Mouse (Mus musculus): ENCODE results near the gene Atp5f1. TPM values are rescaled to one million over a fixed set of nuclear protein-coding genes. Genes with fewer than 3 reads are reported as not detected.
"Not testable (repeated sequence)": the region's sequence is repeated elsewhere in the genome, so short reads cannot be mapped to it uniquely, and the experiment has no call there.

Gene Atp5f1
- total RNA-seq (2021) = 100 to 1,000 TPM; 295 to 299 TPM
- long read RNA-seq, experiment 1, partial matches to known transcripts = 456 of 464 reads
- long read RNA-seq, experiment 1, other reads (novel, unspliced or antisense) = 8 of 464 reads
- long read RNA-seq, experiment 2, partial matches to known transcripts = 304 of 311 reads
- long read RNA-seq, experiment 2, other reads (novel, unspliced or antisense) = 7 of 311 reads

GRCm38 (mm10) chr3:105959999-105960398 is at the start of gene Atp5f1:
TSS of gene Atp5f1 (minus strand) at chr3:105960099.
- no peak for DNase-seq (ENCODE audit: low spot score in 2 of 2)
- intact Hi-C loops (cut with DNase I) = no loop called here

GRCm38 (mm10) chr3:106003360-106003759 is 43.5 kb upstream of the Atp5f1 start:
- DNase-seq (ENCODE audit: low spot score in 2 of 2); intact Hi-C loops (cut with DNase I): not testable (repeated sequence)

GRCm38 (mm10) chr3:106001416-106002370 is 41.8 kb upstream of the Atp5f1 start:
- intact Hi-C loops (cut with DNase I) = no loop called here

DNA sequence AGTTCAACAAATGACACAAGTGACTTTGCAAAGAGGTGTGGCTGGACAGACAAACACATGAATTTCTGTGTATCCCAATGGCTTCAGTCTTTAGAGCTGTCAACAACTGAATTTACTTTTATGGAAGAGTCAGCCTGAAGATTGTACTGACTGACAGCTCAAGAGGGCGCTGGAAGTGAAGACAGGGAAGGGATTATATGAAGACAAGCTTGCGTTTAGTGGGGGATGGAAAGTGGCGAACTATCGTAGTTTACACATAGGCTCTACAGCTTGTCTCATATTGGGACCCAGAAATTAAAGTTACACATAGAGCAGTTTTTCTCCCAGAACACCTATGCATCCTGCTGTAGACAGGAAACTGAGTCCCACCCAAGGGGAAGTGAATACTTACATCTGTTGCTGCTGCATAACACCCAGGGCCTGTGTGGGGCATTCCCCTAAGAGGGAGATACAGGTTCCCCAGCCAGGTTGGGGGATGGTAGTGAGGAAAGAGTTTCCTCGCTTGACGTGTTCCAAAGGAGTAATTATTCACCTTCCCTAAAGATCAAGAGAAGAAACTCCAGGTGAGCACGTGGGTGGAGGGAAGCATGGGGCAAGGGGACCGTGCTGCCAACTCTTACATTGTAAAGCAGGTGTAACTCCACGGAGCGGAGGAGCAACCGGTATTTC is 40.9 kb upstream of the Atp5f1 start:
- intact Hi-C loops (cut with DNase I) = no loop called here
- no peak for DNase-seq (ENCODE audit: low spot score in 2 of 2)

More at GRCm38 (mm10) chr3:106001416-106002370, 41.8 kb upstream of the Atp5f1 start:
- peak; percentile 30 to 50 for DNase-seq (ENCODE audit: low spot score in 2 of 2)

DNA sequence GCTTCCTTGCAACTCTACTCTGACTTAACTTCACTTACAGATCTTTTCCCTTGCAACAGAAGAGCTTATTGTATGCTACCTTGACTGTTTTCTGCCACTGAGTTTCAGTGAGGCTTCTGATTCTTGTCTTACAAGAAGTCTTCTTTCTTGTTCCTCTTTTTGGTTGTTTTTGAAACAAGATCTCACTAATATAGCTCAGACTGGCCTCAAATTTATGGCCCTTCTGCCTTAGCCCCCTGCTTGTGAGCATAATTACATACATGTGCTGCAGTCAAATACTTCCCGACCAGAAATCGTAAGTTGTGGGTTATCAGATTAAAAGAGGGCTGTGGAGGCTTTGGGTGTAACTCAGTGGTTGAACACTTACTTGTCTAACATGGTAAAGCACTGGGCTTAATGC is 34.8 kb upstream of the Atp5f1 start:
- intact Hi-C loops (cut with DNase I) = no loop called here
- DNase-seq (ENCODE audit: low spot score in 2 of 2) = no peak

GRCm38 (mm10) chr3:105991653-105992283 is 31.9 kb upstream of the Atp5f1 start:
- peak; percentile 67 to 72 for DNase-seq (ENCODE audit: low spot score in 2 of 2)
- intact Hi-C loops (cut with DNase I) = loop anchor here (2.0 kb wide), 1 partner anchor 457 kb away; no protein-coding TSS in a partner anchor

DNA sequence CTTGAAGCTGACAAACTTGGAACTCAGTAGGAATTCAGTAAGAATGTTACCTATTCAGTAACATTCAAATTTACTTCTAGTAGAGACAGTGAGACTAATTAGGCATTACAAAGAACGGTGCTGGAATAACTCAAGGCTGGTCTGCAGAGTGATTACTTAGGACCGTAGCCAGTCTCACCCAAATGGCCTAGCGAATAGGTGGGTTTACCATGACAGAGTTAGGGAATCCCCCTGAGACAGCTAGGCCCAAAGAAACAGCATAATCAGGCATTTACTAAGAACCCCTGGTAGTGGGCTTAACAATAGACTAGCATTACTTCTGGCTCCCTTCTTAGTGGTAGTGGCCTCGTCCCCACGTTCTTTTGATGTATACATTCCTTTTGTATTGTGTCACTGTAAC is 29.7 kb upstream of the Atp5f1 start:
- intact Hi-C loops (cut with DNase I) = loop anchor here (2.0 kb wide), 1 partner anchor 459 kb away; no protein-coding TSS in a partner anchor
- DNase-seq (ENCODE audit: low spot score in 2 of 2) = not testable (repeated sequence)

GRCm38 (mm10) chr3:105974174-105974573 is 14.3 kb upstream of the Atp5f1 start:
- intact Hi-C loops (cut with DNase I) = no loop called here
- DNase-seq (ENCODE audit: low spot score in 2 of 2) = no peak

GRCm38 (mm10) chr3:105973411-105973810 is 13.5 kb upstream of the Atp5f1 start, which contains the start of gene Ovgp1:
TSS of gene Ovgp1 (plus strand) at chr3:105973711.
- intact Hi-C loops (cut with DNase I) = no loop called here
- DNase-seq (ENCODE audit: low spot score in 2 of 2) = no peak

DNA sequence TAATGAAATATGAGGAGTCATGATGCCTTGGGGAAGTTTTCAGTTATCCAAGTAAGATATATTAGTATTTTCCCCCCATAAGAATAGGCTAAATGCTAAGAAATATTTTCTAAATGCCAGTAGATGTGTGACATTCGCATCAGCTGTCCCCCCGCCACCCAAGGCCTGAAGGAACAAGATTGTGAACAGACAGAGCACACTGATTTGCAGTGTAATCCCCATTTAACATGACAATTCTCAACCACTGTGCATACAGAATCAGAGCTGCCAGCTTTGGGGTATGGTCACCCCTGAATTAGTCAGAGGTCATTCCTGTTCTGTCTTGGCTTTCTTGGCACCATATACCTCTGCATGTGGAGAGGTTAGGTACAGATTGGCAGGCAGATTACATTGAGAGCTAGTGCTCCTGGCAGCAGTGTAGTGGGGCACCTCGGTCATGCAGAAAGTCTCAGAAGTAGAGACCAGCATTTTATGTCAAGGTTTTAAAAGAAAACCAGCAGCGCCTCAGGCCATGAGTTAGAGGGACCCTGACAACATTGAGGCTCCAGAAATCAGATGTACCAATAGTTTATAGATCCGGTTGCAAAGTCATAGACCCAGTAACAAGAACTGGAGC is 12.0 kb upstream of the Atp5f1 start:
- no peak for DNase-seq (ENCODE audit: low spot score in 2 of 2)
- intact Hi-C loops (cut with DNase I) = no loop called here

DNA sequence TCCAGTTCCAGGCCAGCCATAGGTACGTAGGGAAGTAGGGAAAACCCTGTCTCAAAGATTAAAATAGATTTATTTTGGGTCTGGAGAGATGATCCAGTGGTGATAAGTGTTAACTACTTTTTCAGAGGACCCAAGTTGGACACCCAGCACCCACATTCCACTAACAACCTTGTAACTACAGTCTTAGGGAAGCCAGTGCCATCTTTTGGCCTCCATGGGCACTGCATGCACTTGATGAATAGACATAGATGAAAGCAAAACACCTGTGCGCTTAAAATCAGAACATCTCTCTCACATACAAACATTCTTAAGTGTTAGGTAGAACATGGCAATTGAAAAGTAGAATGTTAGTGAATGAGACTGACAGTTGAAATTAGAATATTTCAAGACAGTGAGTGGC is 801 bp upstream of the Atp5f1 start:
- peak in 1 of 2 experiments; percentile 31 for DNase-seq (ENCODE audit: low spot score in 2 of 2)
- intact Hi-C loops (cut with DNase I) = no loop called here

GRCm38 (mm10) chr3:105959585-105959984 is 314 bp downstream of the Atp5f1 start:
- peak in 1 of 2 experiments; percentile 52 for DNase-seq (ENCODE audit: low spot score in 2 of 2)
- intact Hi-C loops (cut with DNase I) = no loop called here

DNA sequence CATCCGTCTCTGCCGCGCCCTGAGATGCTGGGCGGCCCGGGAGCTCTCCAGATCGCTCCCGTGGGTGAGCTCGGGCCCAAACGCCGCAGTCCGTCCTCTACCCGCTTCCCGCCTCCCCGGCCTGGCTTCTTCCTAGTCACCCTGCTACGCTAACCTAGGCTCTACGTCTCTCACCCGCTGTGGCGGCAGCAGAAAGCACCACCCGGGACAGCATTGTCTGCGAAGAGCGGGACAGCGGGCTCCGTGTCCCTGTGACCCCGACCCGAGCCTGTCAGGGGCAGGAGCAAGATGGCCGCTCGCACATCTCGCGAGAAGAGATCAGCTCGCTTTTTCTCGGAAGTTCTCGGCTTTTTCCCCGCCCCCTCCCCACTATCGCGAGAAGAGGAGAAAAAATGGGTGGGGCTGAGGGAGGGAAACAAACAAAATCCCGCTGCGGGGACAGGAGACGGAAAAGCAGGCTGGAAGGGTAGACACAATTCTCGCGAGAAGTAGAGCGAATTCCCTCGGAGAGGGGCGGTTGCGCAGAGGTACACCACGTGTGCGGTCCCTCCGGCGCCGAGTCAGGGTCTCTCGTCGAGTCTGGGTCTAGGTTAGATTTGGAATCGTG is 822 bp downstream of the Atp5f1 start, which contains the start of gene Wdr77:
Gene Wdr77, plus strand, starts transcription at position 396 of the 607 bp plus-strand sequence.
- intact Hi-C loops (cut with DNase I) = no loop called here
- DNase-seq (ENCODE audit: low spot score in 2 of 2) = peak; percentile 95 to 97

DNA sequence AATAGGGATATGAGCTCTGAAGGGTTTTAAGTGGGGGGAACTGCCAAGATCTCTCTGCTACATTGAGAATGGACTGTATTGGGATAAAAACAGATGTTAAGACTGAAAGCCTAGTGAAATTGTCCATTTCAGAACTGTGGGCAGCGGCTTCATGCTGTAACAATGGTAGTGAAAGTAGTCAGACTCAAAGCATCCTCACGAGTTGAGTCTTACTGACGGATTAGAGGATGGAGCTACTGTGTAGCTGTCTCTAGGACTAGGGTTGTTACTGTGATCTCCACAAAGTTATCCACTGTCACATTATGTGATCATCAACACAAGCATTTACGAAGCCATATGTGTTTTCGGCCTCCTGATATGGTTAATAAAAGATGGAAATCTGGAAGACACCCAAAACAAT is 1.7 kb downstream of the Atp5f1 start:
- intact Hi-C loops (cut with DNase I) = no loop called here
- DNase-seq (ENCODE audit: low spot score in 2 of 2) = no peak

GRCm38 (mm10) chr3:105957235-105957634 is 2.7 kb downstream of the Atp5f1 start:
- DNase-seq (ENCODE audit: low spot score in 2 of 2) = no peak
- intact Hi-C loops (cut with DNase I) = no loop called here

GRCm38 (mm10) chr3:105951348-105951747 is 8.6 kb downstream of the Atp5f1 start:
- intact Hi-C loops (cut with DNase I) = no loop called here
- DNase-seq (ENCODE audit: low spot score in 2 of 2) = no peak

DNA sequence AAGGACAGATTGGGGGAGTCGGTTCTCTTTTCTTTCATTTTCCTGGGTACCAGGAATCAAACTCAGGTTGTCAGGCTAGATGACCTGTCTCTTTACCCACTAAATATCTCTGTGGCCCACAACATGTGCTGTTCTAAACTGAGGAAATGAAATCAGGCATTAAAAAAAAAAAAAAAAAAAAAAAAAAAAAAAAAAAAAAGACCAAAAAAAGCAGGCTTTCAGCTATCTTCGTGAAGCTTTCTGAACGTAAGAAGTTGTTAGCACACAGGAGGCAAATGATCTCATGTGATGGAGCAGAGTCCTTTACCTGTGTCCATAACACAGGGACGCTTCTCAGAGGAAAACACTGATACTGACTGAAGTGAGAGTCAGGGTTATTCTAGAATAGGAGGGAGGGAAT is 23.8 kb downstream of the Atp5f1 start:
- no peak for DNase-seq (ENCODE audit: low spot score in 2 of 2)
- intact Hi-C loops (cut with DNase I) = no loop called here

GRCm38 (mm10) chr3:105935033-105935432 is 24.9 kb downstream of the Atp5f1 start:
- DNase-seq (ENCODE audit: low spot score in 2 of 2) = peak; percentile 18 to 43
- intact Hi-C loops (cut with DNase I) = no loop called here
